Mouse (Mus musculus) CH12.LX (cell line): ENCODE measurements around the gene Dirc2. TPM values are rescaled to one million over a fixed set of nuclear protein-coding genes. Genes with fewer than 3 reads are reported as not detected.

ENCODE experiments used
- DNase-seq: peaks from one replicate; pipeline ENCODE4 v3.0.0-alpha.2; 2013; ENCODE audit errors: extremely low read depth
- H3K27ac ChIP-seq: 2 replicates; pipeline ENCODE4 v1.5.1; 2012; ENCODE audit warnings: low read depth, mild to moderate bottlenecking, control low read depth, moderate library complexity; ENCODE audit not compliant: insufficient read depth
- H3K27me3 ChIP-seq: replicated peaks from 2 replicates; pipeline ENCODE3; 2012; ENCODE audit warnings: inconsistent platforms
- H3K36me3 ChIP-seq, 2 experiments: replicated peaks in 1 of 2; 2 replicates each; pipeline versions ENCODE3 to v1.6.1; 2012; ENCODE audit warnings: inconsistent platforms in 1 of 2, low read length in 1 of 2, mild to moderate bottlenecking in 1 of 2, mixed read lengths in 1 of 2, moderate library complexity in 1 of 2; ENCODE audit not compliant: control insufficient read depth in 1 of 2, insufficient read depth in 1 of 2
- H3K4me1 ChIP-seq, 2 experiments: 2 replicates each; pipeline ENCODE4 v1.6.1; 2012; ENCODE audit warnings: inconsistent platforms in 1 of 2, moderate library complexity in 1 of 2; ENCODE audit not compliant: insufficient read depth in 2 of 2, control insufficient read depth in 1 of 2
- H3K4me2 ChIP-seq: 2 replicates; pipeline ENCODE4 v1.6.1; 2012; ENCODE audit warnings: low read depth, mild to moderate bottlenecking, control low read depth; ENCODE audit not compliant: poor library complexity, insufficient read depth, severe bottlenecking
- H3K4me3 ChIP-seq, 3 experiments: fragments of 150-350 bp in 1 of 3; sonication (generic) in 1 of 3; replicated peaks in 1 of 3; 2 replicates each; pipeline versions ENCODE3 to v1.5.1; 2011 to 2012; ENCODE audit warnings: low read depth in 2 of 3, low read length in 2 of 3, mild to moderate bottlenecking in 2 of 3, moderate library complexity in 2 of 3, control low read depth in 1 of 3, improper control_type of control experiment in 1 of 3, inconsistent platforms in 1 of 3, mixed read lengths in 1 of 3; ENCODE audit not compliant: poor library complexity in 1 of 3
- H3K79me2 ChIP-seq: replicated peaks from 2 replicates; pipeline ENCODE4 v1.6.1; 2012; ENCODE audit warnings: mild to moderate bottlenecking, moderate library complexity; ENCODE audit not compliant: control insufficient read depth, poor library complexity, insufficient read depth, severe bottlenecking; ENCODE audit errors: extremely low read depth
- H3K9ac ChIP-seq: 2 replicates; pipeline ENCODE4 v1.6.1; 2012; ENCODE audit warnings: low read depth, mild to moderate bottlenecking, control low read depth, moderate library complexity; ENCODE audit not compliant: insufficient read depth
- H3K9me3 ChIP-seq: replicated peaks from 2 replicates; pipeline ENCODE3; 2012; ENCODE audit warnings: low read length, inconsistent platforms, mixed read lengths
- CHD1 ChIP-seq: IDR thresholded peaks from 2 replicates; pipeline ENCODE4 v1.6.1; 2012; ENCODE audit warnings: low read depth, low read length, improper control_type of control experiment, inconsistent platforms
- CHD2 ChIP-seq: IDR thresholded peaks from 2 replicates; pipeline ENCODE4 v1.6.1; 2011; ENCODE audit warnings: low read length, improper control_type of control experiment
- CTCF ChIP-seq, 2 experiments: IDR thresholded peaks in 1 of 2; conservative IDR thresholded peaks in 1 of 2; 2 replicates each; pipeline ENCODE4 v1.5.1; 2011 to 2012; ENCODE audit warnings: low read depth in 2 of 2, low read length in 2 of 2, improper control_type of control experiment in 1 of 2, inconsistent platforms in 1 of 2, mild to moderate bottlenecking in 1 of 2, moderate library complexity in 1 of 2
- E2F4 ChIP-seq: IDR thresholded peaks from 2 replicates; pipeline ENCODE4 v1.6.1; 2011; ENCODE audit warnings: low read depth, low read length, improper control_type of control experiment; ENCODE audit not compliant: insufficient replicate concordance
- ELF1 ChIP-seq: IDR thresholded peaks from 2 replicates; pipeline ENCODE4 v1.6.1; 2014; ENCODE audit warnings: low read depth, mild to moderate bottlenecking, inconsistent platforms, low read length, improper control_type of control experiment
- EP300 ChIP-seq: IDR thresholded peaks from 2 replicates; pipeline ENCODE4 v1.6.1; 2011; ENCODE audit warnings: low read length, improper control_type of control experiment
- ETS1 ChIP-seq: conservative IDR thresholded peaks from 2 replicates; pipeline ENCODE4 v1.6.1; 2012; ENCODE audit warnings: low read depth, mild to moderate bottlenecking, inconsistent platforms, low read length, improper control_type of control experiment, moderate library complexity
- GABPA ChIP-seq: IDR thresholded peaks from 2 replicates; pipeline ENCODE4 v1.6.1; 2012; ENCODE audit warnings: low read depth, low read length, improper control_type of control experiment, inconsistent platforms; ENCODE audit not compliant: insufficient replicate concordance
- IRF4 ChIP-seq: IDR thresholded peaks from 2 replicates; pipeline ENCODE4 v1.6.1; 2014; ENCODE audit warnings: low read depth, mild to moderate bottlenecking, inconsistent platforms, low read length, improper control_type of control experiment
- JUN ChIP-seq: IDR thresholded peaks from 2 replicates; pipeline ENCODE4 v1.6.1; 2011; ENCODE audit warnings: low read depth, mild to moderate bottlenecking, low read length, improper control_type of control experiment, moderate library complexity; ENCODE audit not compliant: insufficient read depth
- KAT2A ChIP-seq: IDR thresholded peaks from 2 replicates; pipeline ENCODE4 v1.6.1; 2012; ENCODE audit warnings: low read length, improper control_type of control experiment, inconsistent platforms; ENCODE audit not compliant: insufficient replicate concordance
- MAFK ChIP-seq: IDR thresholded peaks from 2 replicates; pipeline ENCODE4 v1.6.1; 2011; ENCODE audit warnings: low read length, improper control_type of control experiment; ENCODE audit not compliant: insufficient replicate concordance
- MAX ChIP-seq: IDR thresholded peaks from 2 replicates; pipeline ENCODE4 v1.6.1; 2011; ENCODE audit warnings: low read length, improper control_type of control experiment
- MAZ ChIP-seq: IDR thresholded peaks from 2 replicates; pipeline ENCODE4 v1.6.1; 2012; ENCODE audit warnings: low read depth, mild to moderate bottlenecking, inconsistent platforms, low read length, improper control_type of control experiment, moderate library complexity
- MEF2A ChIP-seq: IDR thresholded peaks from 2 replicates; pipeline ENCODE4 v1.6.1; 2014; ENCODE audit warnings: low read depth, mild to moderate bottlenecking, inconsistent platforms, low read length, improper control_type of control experiment, borderline replicate concordance
- MXI1 ChIP-seq: IDR thresholded peaks from 2 replicates; pipeline ENCODE4 v1.6.1; 2011; ENCODE audit warnings: mild to moderate bottlenecking, low read depth, low read length, improper control_type of control experiment
- MYC ChIP-seq: IDR thresholded peaks from 2 replicates; pipeline ENCODE4 v1.6.1; 2011; ENCODE audit warnings: low read depth, mild to moderate bottlenecking, improper control_type of control experiment, low read length
- NELFE ChIP-seq: IDR thresholded peaks from 2 replicates; pipeline ENCODE4 v1.6.1; 2011; ENCODE audit warnings: low read depth, low read length, improper control_type of control experiment
- NRF1 ChIP-seq: IDR thresholded peaks from 2 replicates; pipeline ENCODE4 v1.6.1; 2014; ENCODE audit warnings: low read depth, mild to moderate bottlenecking, inconsistent platforms, low read length, improper control_type of control experiment, moderate library complexity
- PAX5 ChIP-seq: IDR thresholded peaks from 2 replicates; pipeline ENCODE4 v1.6.1; 2012; ENCODE audit warnings: low read length, inconsistent platforms, mixed read lengths
- RAD21 ChIP-seq: IDR thresholded peaks from 2 replicates; pipeline ENCODE4 v1.6.1; 2011; ENCODE audit warnings: low read depth, mild to moderate bottlenecking, low read length, improper control_type of control experiment, moderate library complexity
- SIN3A ChIP-seq: IDR thresholded peaks from 2 replicates; pipeline ENCODE4 v1.6.1; 2012; ENCODE audit warnings: low read length, improper control_type of control experiment, inconsistent platforms
- TBP ChIP-seq: conservative IDR thresholded peaks from 2 replicates; pipeline ENCODE4 v1.6.1; 2011; ENCODE audit warnings: low read depth, low read length, improper control_type of control experiment
- TCF12 ChIP-seq: IDR thresholded peaks from 2 replicates; pipeline ENCODE4 v1.6.1; 2014; ENCODE audit warnings: low read depth, mild to moderate bottlenecking, inconsistent platforms, low read length, improper control_type of control experiment
- UBTF ChIP-seq: IDR thresholded peaks from 2 replicates; pipeline ENCODE4 v1.6.1; 2012; ENCODE audit warnings: low read depth, mild to moderate bottlenecking, inconsistent platforms, low read length, improper control_type of control experiment, moderate library complexity
- USF1 ChIP-seq: IDR thresholded peaks from 2 replicates; pipeline ENCODE4 v1.6.1; 2014; ENCODE audit warnings: low read depth, mild to moderate bottlenecking, inconsistent platforms, low read length, improper control_type of control experiment
- USF2 ChIP-seq: conservative IDR thresholded peaks from 2 replicates; pipeline ENCODE4 v1.6.1; 2011; ENCODE audit warnings: low read depth, low read length, improper control_type of control experiment
- ZC3H11A ChIP-seq: IDR thresholded peaks from 2 replicates; pipeline ENCODE4 v1.6.1; 2012; ENCODE audit warnings: low read depth, mild to moderate bottlenecking, inconsistent platforms, low read length, improper control_type of control experiment
- ZMIZ1 ChIP-seq: IDR thresholded peaks from 2 replicates; pipeline ENCODE4 v1.6.1; 2012; ENCODE audit warnings: low read depth, mild to moderate bottlenecking, inconsistent platforms, low read length, improper control_type of control experiment
- ZNF384 ChIP-seq: IDR thresholded peaks from 2 replicates; pipeline ENCODE4 v1.6.1; 2012; ENCODE audit warnings: low read depth, low read length, improper control_type of control experiment, inconsistent platforms
- dilution Hi-C: fragments of 300-500 bp; cut with MboI; formaldehyde crosslinking; loops from 2 replicates; pipeline ENCODE4 v1.14.3; 2020; ENCODE audit warnings: low sequenced_read_pairs; ENCODE audit not compliant: extremely low pct_unique_long_range_greater_than_20kb, extremely low pct_ligation_motif_present
- in situ Hi-C: fragments of 300-500 bp; cut with MboI; formaldehyde crosslinking; loops from 3 replicates; pipeline ENCODE4 v1.14.3; 2019; ENCODE audit warnings: low sequenced_read_pairs, low pct_ligation_motif_present, low pct_unique_long_range_greater_than_20kb, mixed read lengths
- polyA plus RNA-seq: library from polyadenylated mRNA; unstranded; fragments of >175 nt; gene quantifications from 2 replicates; pipeline ENCODE4 v1.2.1, GENCODE M21; 2012; ENCODE audit warnings: low read depth; ENCODE audit not compliant: insufficient read length
- total RNA-seq, 2 experiments: library from RNA; depleted of rRNA; stranded (reverse); fragments of 300-350 nt in 1 of 2; fragments of >200 nt in 1 of 2; gene quantifications; 2 replicates each; pipeline ENCODE4 v1.2.3; 2012 to 2014

Gene Dirc2
- total and polyA plus RNA-seq, 3 experiments, result 5.7 to 6.9 (median 6.8) TPM

DNA sequence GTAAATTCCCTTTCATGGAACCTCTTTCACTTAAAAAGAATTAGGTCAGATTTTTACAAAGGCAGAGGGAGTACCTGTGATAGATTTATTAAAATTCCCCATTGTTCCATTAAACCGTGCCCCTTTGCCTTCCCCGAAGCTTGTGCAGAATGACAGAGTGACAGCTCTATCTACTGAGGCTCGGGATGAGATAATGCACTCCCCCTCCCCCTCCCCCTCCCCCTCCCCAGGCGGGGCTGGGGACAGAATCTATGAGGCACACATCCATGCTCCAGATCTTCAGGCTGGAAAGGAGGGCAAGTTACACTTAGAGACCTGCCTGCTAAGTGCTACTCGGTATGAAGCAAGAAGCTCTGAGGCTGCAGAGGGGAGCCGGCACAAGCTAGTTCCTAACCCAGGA is 53.8 kb downstream of the Dirc2 start:
- no peak overlapping the region for H3K4me2 ChIP-seq
- no peak for TF ChIP-seq GABPA
- TF ChIP-seq ETS1, result no peak
- TF ChIP-seq UBTF, result no peak
- no peak for TF ChIP-seq ZNF384
- no peak for TF ChIP-seq E2F4
- no peak for TF ChIP-seq NRF1
- no peak for TF ChIP-seq CHD1
- TF ChIP-seq USF2, result no peak
- no peak for TF ChIP-seq SIN3A
- TF ChIP-seq MAFK, result no peak
- TF ChIP-seq ZMIZ1, result no peak
- no peak for TF ChIP-seq RAD21
- TF ChIP-seq EP300, result no peak
- no peak for TF ChIP-seq NELFE
- TF ChIP-seq PAX5, result no peak
- no peak for TF ChIP-seq KAT2A
- TF ChIP-seq ELF1, result no peak
- TF ChIP-seq TCF12, result no peak
- no peak for TF ChIP-seq CHD2
- no peak overlapping the region for H3K4me3 ChIP-seq
- H3K9ac ChIP-seq, result no peak overlapping the region
- no peaks in the 10 kb centered on the region for H3K27me3 ChIP-seq
- no peak for DNase-seq
- H3K9me3 ChIP-seq, result peaks cover 4% of the 10 kb centered on the region
- in situ Hi-C loops, result no loop called here
- no peaks in the 10 kb centered on the region for H3K79me2 ChIP-seq
- dilution Hi-C loops, result no loop called here
- no peak overlapping the region for H3K27ac ChIP-seq
- H3K36me3 ChIP-seq, result peaks cover 7 to 55% of the 10 kb centered on the region in 2 experiments
- H3K4me1 ChIP-seq, result no peaks in the 10 kb centered on the region

DNA sequence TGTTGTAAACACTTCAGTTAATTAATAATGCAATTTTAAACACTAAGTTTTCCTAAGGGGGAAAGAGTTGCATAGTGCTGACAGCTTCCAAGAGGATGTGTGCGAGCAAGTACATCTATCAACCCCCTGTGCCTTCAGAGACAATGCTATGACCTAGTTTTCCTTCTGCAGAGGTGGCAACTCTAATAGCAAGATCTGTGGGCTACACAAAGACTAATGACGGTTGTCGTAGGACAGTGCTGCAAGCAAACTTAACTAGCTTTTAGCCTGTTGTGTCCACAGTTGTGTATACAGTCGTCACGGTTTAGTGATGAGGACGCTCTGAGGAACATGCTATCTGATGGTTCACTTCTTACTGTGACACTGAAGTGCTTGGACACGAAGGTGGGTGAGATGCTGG is 54.5 kb downstream of the Dirc2 start:
- no peak for DNase-seq
- Histone ChIP-seq H3K27ac (no peak overlapping the region), H3K36me3 (peaks cover 7 to 54% of the 10 kb centered on the region in 2 experiments)
- TF ChIP-seq ZNF384, result no peak
- TF ChIP-seq PAX5, result no peak
- no peak for TF ChIP-seq MAX
- no peak for TF ChIP-seq CHD2
- no peak for TF ChIP-seq CHD1
- no peak for TF ChIP-seq MXI1
- no peak for TF ChIP-seq ZMIZ1
- no peak for TF ChIP-seq UBTF
- TF ChIP-seq IRF4, result no peak
- TF ChIP-seq KAT2A, result no peak
- no peak for TF ChIP-seq ZC3H11A
- no peak for TF ChIP-seq CTCF (conservative IDR thresholded peaks at IDR 0.05 in 1 of 2, IDR thresholded peaks at IDR 0.05 in 1 of 2; ENCODE audit: low read depth in 2 of 2, low read length in 2 of 2)
- no peak for TF ChIP-seq TBP
- TF ChIP-seq NELFE, result no peak
- TF ChIP-seq USF1, result no peak
- TF ChIP-seq MAZ, result no peak
- TF ChIP-seq SIN3A, result no peak
- no peak for TF ChIP-seq JUN
- no peak for TF ChIP-seq MYC
- no peak for TF ChIP-seq MEF2A
- TF ChIP-seq, all 38 proteins: peak for 0
- dilution Hi-C loops, result no loop called here
- Histone ChIP-seq H3K79me2 (no peaks in the 10 kb centered on the region), H3K4me2 (no peak overlapping the region), H3K9ac (no peak overlapping the region), H3K9me3 (peaks cover 4% of the 10 kb centered on the region), H3K4me3 (no peak overlapping the region), H3K27me3 (no peaks in the 10 kb centered on the region), H3K4me1 (no peaks in the 10 kb centered on the region)
- in situ Hi-C loops, result no loop called here
